Mouse (Mus musculus): ENCODE results near the gene Lrrc10b. TPM values are rescaled to one million over a fixed set of nuclear protein-coding genes. Genes with fewer than 3 reads are reported as not detected.

Lrrc10b gene
- polyA plus RNA-seq, 1 experiment, result not detected

DNA sequence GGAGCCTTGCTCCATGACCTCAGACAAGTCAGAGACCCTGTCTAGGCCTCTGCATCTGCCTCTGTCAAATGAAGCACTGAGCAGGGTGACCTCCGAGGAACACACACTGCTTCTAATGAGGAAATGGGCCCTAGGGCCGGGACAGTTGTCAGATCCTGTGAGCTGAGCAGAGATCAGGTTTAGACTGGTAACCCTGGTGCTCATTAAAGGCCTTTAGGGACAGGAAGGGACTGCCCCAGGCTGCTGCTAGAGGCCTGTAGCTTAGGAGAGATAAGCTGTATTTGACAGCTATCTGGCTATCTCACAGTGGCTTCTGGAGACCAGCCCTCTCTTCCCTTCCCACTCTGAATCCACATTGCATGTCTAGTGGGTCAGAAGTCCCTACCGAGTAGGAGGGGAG lies 25.9 kb downstream of the Lrrc10b start:
- Histone ChIP-seq H3K27ac (ENCODE audit: insufficient read depth, low read depth, low read length) (no peak overlapping the region), H3K4me3 (ENCODE audit: insufficient read depth, low read length) (no peak overlapping the region), H3K4me1 (ENCODE audit: control insufficient read depth, insufficient read depth, low read length) (no peaks in the 10 kb centered on the region)
- TF ChIP-seq CTCF (IDR thresholded peaks at IDR 0.05; ENCODE audit: low read depth, low read length) (no peak), POLR2A (IDR thresholded peaks at IDR 0.05; ENCODE audit: borderline replicate concordance, low read depth, low read length) (no peak)

DNA sequence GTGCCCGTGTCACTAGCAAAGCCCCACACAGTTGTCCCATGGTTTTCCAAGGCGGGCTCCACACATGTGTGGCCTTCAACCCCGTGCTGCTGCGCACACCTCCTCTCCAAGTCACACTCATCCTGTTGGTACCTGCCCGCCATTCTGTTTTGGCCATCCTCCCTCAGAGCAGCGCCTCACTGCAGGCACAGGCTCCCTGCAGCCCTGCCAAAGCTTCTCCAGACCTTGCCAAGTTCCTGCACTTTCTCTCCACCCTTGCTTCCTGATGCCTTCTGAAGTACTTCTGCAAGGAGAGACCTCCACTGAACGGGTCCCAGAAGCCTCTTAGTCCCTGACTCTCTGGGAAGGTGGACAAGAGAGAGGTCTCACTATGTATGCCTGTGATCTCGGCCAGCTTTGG lies 27.9 kb downstream of the Lrrc10b start:
- no peak overlapping the region for H3K27ac ChIP-seq (ENCODE audit: insufficient read depth, low read depth, low read length)
- TF ChIP-seq CTCF (IDR thresholded peaks at IDR 0.05; ENCODE audit: low read depth, low read length) (no peak), POLR2A (IDR thresholded peaks at IDR 0.05; ENCODE audit: borderline replicate concordance, low read depth, low read length) (no peak)
- no peaks in the 10 kb centered on the region for H3K4me1 ChIP-seq (ENCODE audit: control insufficient read depth, insufficient read depth, low read length)
- H3K4me3 ChIP-seq (ENCODE audit: insufficient read depth, low read length), result no peak overlapping the region

DNA sequence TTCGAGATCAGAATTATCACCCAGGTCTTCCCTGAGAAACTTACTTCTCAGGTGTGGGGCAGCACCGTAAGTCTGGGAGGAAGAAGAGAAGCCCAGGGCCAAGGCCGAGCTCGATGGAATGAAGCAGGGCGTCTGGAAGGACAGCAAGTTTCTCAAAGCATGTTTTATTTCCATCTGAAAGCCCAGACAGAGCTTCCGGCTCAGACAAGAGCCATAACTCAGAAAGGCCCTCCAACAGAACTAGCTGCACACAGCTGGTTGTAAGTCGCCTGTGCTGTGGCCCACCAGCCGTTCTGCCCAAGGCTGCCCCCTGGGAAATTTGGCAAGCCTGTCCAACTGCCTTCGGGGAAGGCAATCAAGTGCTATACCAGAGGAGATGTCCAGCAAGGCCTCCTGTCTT lies 29.8 kb downstream of the Lrrc10b start:
- H3K27ac ChIP-seq (ENCODE audit: insufficient read depth, low read depth, low read length), result no peak overlapping the region
- H3K4me3 ChIP-seq (ENCODE audit: insufficient read depth, low read length), result no peak overlapping the region
- no peaks in the 10 kb centered on the region for H3K4me1 ChIP-seq (ENCODE audit: control insufficient read depth, insufficient read depth, low read length)
- no peak for TF ChIP-seq POLR2A (IDR thresholded peaks at IDR 0.05; ENCODE audit: borderline replicate concordance, low read depth, low read length)

- H3K4me3 ChIP-seq (ENCODE audit: insufficient read depth, low read length), result no peak overlapping the region
- TF ChIP-seq POLR2A (IDR thresholded peaks at IDR 0.05; ENCODE audit: borderline replicate concordance, low read depth, low read length) (no peak), CTCF (IDR thresholded peaks at IDR 0.05; ENCODE audit: low read depth, low read length) (no peak)
These were observed 30.5 kb downstream of the Lrrc10b start for GRCm38 (mm10) chr19:10426793-10427192.

DNA sequence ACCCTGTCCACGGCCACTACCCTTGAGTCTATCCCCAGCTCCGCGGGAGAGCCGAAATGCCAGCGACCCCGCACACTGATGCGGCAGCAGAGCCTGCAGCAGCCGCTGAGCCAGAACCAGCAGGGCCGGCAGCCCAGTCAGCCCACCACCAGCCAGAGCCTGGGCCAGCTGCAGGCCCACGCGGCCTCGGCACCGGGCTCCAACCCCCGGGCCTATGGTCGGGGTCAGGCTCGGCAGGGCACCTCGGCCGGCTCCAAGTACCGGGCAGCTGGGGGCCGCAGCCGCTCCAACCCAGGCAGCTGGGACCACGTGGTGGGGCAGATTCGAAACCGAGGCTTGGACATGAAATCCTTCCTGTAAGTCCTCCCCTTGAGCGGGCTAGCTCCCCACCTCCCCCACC lies 31.0 kb downstream of the Lrrc10b start:
- Histone ChIP-seq H3K4me1 (ENCODE audit: control insufficient read depth, insufficient read depth, low read length) (no peaks in the 10 kb centered on the region), H3K27ac (ENCODE audit: insufficient read depth, low read depth, low read length) (no peak overlapping the region), H3K4me3 (ENCODE audit: insufficient read depth, low read length) (no peak overlapping the region)
- TF ChIP-seq CTCF (IDR thresholded peaks at IDR 0.05; ENCODE audit: low read depth, low read length), result no peak
- TF ChIP-seq POLR2A (IDR thresholded peaks at IDR 0.05; ENCODE audit: borderline replicate concordance, low read depth, low read length), result no peak

More at GRCm38 (mm10) chr19:10426793-10427192, 30.5 kb downstream of the Lrrc10b start:
- H3K27ac ChIP-seq (ENCODE audit: insufficient read depth, low read depth, low read length), result no peak overlapping the region
- no peaks in the 10 kb centered on the region for H3K4me1 ChIP-seq (ENCODE audit: control insufficient read depth, insufficient read depth, low read length)

DNA sequence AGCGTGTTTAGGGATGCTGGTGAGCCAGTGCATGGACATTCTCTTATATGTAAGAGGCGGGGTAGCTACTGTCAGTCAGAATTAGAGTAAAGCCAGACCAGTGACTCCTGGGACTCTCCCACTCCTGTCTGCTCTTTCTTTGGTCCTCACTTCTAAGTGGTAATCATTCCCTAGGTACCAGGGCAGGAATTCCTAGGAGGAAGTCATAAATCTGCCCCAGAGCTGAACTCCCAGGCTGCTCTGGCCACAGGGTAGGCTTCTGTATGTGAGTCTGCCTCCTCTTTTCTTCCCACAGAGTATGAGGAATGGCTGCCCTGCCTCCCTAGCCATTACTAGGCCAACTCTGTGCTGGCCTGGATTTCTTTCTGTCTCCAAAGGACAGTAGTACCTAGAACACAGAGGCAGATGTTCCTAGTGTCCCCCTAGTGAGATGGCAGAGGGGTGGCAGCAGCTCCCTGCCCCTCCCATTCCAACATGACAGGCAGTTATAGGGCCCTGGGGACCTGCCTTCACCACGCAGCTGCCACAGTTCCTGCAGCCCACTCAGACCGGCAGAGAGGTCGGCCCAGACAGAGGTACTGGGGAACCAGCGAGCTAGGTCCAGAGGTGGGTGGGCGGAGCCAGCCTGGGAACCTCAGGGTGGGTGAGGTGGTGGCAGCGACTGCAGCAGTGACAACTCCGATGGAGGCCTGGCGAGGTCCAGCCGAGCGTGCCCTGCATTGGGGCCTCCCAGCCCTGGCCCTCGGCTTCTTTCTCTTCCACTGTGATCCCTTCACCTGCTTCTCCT lies 31.6 kb downstream of the Lrrc10b start:
- no peaks in the 10 kb centered on the region for H3K4me1 ChIP-seq (ENCODE audit: control insufficient read depth, insufficient read depth, low read length)
- H3K27ac ChIP-seq (ENCODE audit: insufficient read depth, low read depth, low read length), result no peak overlapping the region
- TF ChIP-seq POLR2A (IDR thresholded peaks at IDR 0.05; ENCODE audit: borderline replicate concordance, low read depth, low read length), result no peak
- TF ChIP-seq CTCF (IDR thresholded peaks at IDR 0.05; ENCODE audit: low read depth, low read length), result no peak
- H3K4me3 ChIP-seq (ENCODE audit: insufficient read depth, low read length), result no peak overlapping the region

GRCm38 (mm10) chr19:10424751-10425150 lies 32.5 kb downstream of the Lrrc10b start:
- Histone ChIP-seq H3K27ac (ENCODE audit: insufficient read depth, low read depth, low read length) (no peak overlapping the region), H3K4me3 (ENCODE audit: insufficient read depth, low read length) (no peak overlapping the region), H3K4me1 (ENCODE audit: control insufficient read depth, insufficient read depth, low read length) (no peaks in the 10 kb centered on the region)
- no peak for TF ChIP-seq POLR2A (IDR thresholded peaks at IDR 0.05; ENCODE audit: borderline replicate concordance, low read depth, low read length)
- no peak for TF ChIP-seq CTCF (IDR thresholded peaks at IDR 0.05; ENCODE audit: low read depth, low read length)

GRCm38 (mm10) chr19:10421986-10422976 lies 35.0 kb downstream of the Lrrc10b start:
- H3K4me3 ChIP-seq (ENCODE audit: insufficient read depth, low read length), result no peak overlapping the region

GRCm38 (mm10) chr19:10417436-10417835 lies 39.8 kb downstream of the Lrrc10b start:
- TF ChIP-seq CTCF (IDR thresholded peaks at IDR 0.05; ENCODE audit: low read depth, low read length), result no peak

More at GRCm38 (mm10) chr19:10421986-10422976, 35.0 kb downstream of the Lrrc10b start:
- H3K27ac ChIP-seq (ENCODE audit: insufficient read depth, low read depth, low read length), result no peak overlapping the region
- no peak for TF ChIP-seq POLR2A (IDR thresholded peaks at IDR 0.05; ENCODE audit: borderline replicate concordance, low read depth, low read length)
- TF ChIP-seq CTCF (IDR thresholded peaks at IDR 0.05; ENCODE audit: low read depth, low read length), result no peak
- no peaks in the 10 kb centered on the region for H3K4me1 ChIP-seq (ENCODE audit: control insufficient read depth, insufficient read depth, low read length)

DNA sequence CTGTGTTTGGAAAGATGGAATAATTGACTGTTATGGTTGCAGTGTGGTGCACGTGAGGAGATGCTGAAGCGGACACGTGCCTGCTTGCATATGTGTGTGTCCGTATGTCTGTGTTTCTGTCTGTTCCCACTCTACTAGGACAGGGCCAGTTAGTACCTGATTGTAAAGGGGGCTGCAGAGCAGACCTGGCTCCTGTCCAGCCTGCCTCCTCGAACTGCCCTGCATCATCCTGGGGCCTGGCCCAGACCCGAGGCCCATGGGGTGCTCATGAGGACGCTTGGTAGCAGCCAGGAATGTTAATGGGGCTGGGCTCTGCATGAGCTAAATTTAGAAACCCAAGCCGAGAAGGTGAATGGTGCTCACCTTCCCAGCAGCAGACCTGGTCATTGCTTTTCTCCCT lies 40.4 kb downstream of the Lrrc10b start:
- H3K4me3 ChIP-seq (ENCODE audit: insufficient read depth, low read length), result no peak overlapping the region
- H3K27ac ChIP-seq (ENCODE audit: insufficient read depth, low read depth, low read length), result no peak overlapping the region
- H3K4me1 ChIP-seq (ENCODE audit: control insufficient read depth, insufficient read depth, low read length), result no peaks in the 10 kb centered on the region
- TF ChIP-seq POLR2A (IDR thresholded peaks at IDR 0.05; ENCODE audit: borderline replicate concordance, low read depth, low read length), result no peak
- TF ChIP-seq CTCF (IDR thresholded peaks at IDR 0.05; ENCODE audit: low read depth, low read length), result no peak

More at GRCm38 (mm10) chr19:10417436-10417835, 39.8 kb downstream of the Lrrc10b start:
- no peak overlapping the region for H3K27ac ChIP-seq (ENCODE audit: insufficient read depth, low read depth, low read length)
- H3K4me1 ChIP-seq (ENCODE audit: control insufficient read depth, insufficient read depth, low read length), result no peaks in the 10 kb centered on the region
- H3K4me3 ChIP-seq (ENCODE audit: insufficient read depth, low read length), result no peak overlapping the region

Data from bone marrow macrophage, adult 2 months (primary cell).